Mouse (Mus musculus) thymus, postnatal 36 days (tissue): Measurements from ENCODE around the gene Tppp.
"Not testable (repeated sequence)": the region's sequence is repeated elsewhere in the genome, so short reads cannot be mapped to it uniquely, and the experiment has no call there.

ENCODE experiments used
- DNase-seq, 2 experiments: peaks; one replicate each; pipeline ENCODE4 v3.0.0; 2022; ENCODE audit warnings: mixed read lengths in 2 of 2

Tppp gene

DNA sequence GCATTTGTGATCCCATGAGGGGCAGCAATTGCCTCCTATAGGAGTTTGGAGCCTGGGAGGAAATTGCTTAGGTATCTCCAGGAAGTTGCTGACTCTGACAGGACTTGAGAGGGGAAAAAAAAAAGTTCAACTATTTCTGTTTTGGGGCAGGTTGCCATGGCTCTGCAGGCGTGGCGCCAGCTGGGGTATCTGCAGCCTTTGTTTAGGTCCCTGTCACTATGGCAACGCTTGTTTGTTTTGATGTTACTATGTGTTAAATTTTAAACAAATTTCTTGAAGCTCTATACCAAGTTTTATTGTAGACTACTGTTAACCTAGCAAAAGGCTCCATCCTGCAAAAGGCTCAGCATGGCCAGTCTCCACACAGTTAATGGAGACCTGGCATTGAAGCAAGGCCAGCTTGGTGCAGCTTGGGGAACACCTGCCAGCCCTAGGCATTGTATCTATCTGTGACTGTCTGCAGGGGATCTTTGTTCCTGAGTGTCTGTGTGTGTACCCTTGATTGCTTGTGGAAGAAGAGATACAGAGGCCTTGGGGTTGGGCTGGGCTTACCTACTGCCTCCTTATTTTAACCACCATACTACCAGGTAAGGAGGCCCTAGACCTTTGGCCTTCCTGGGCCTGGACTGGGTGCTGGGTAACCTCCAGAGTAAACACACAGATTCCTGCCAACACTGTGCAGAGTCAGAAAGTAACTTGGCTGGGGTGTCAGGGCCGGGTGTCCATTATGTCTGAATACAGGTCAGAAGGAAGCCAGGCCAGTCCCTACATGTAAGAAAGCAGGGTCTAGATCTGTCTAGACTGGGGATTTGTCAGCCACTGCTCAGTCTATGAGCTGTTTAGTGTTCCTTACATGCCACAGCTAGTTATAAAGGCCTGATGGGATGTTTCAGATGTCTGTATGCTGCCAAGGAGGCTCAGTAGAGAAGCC is 16.2 kb downstream of the Tppp start:
- peak in 1 of 2 experiments; percentile 9 for DNase-seq

GRCm38 (mm10) chr13:74026215-74026614 is 17.0 kb downstream of the Tppp start:
- no peak for DNase-seq

DNA sequence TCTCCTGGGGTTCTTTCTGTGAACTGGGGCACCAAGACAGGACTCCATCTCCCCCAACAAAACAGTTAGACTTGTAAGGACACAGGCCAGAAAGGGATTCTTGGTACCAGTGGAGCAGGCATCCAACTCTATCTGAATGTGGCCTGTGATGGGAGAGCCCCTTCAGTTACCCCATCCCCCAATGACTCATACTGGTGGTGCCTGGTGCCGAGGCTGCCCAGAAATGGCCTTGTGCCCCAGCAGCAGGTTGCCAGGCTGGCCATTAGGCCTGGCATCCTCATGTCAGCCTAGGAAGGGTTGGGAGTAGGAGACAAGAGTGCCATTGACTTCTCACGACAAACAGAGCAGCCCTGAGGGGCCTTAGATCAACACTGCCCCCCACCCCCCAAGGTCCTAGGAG is 18.9 kb downstream of the Tppp start:
- no peak for DNase-seq

DNA sequence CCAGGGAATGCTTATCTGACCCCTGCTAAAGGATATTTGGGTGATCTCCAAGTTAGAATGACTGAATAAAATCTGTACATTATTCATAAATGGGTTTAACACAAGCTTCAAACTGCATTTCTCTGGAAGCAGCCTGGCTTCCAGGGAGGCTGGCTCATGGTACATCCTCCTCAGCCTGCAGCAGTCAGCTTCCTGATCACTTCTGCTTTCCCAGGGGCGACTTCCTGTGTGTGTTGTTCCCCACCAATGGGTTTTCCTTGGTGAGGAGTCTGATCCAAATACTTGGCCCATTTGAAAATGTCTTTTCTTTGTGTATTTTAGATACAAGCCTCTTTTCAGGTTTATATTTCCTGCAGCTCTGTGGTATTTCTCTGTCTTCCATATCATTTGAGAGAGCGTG is 19.8 kb downstream of the Tppp start:
- no peak for DNase-seq

- DNase-seq: no peak
These were observed 21.5 kb downstream of the Tppp start for GRCm38 (mm10) chr13:74030691-74031090.

GRCm38 (mm10) chr13:74031133-74031532 is 21.9 kb downstream of the Tppp start:
- no peak for DNase-seq

- DNase-seq: no peak
These were observed 25.5 kb downstream of the Tppp start for GRCm38 (mm10) chr13:74034756-74035155.

DNA sequence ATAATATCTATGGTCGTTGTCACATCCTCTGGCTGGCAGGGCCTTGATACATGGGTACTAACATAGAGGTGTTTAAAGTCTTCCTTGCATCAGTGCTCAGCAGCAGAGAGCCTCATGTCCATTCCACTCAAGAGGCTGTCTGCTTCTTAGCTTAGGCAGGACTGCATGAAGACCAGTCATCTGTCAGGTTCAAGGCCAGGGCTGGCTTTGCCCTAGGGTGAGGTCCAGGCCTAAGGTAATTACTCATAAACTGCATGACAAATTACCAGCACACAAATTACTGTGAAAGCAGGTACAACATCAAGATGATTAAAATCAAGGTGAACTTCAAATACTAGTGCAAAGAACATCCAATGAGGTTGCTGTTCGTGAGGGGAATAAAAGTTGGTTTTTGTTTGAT is 26.6 kb downstream of the Tppp start:
- no peak for DNase-seq

DNA sequence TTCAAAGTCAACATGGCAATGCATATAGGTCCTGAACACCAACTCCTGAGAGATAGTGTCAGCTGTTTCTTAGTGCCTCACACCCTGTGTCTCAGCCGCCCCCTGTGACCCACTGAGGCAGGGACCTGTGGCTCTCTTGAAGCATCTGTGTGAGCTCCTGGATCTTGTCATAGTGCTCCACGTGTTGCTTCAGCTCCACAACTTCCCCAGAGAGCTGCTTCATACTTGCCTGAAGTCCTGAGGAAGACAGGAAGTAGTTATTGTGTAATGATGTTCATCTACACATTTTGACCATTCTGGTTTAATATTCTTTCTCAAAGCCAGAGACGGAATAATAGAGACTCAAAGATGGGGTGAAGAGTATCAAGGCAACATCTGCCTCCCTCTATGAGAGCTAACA is 30.7 kb downstream of the Tppp start:
- DNase-seq: no peak

DNA sequence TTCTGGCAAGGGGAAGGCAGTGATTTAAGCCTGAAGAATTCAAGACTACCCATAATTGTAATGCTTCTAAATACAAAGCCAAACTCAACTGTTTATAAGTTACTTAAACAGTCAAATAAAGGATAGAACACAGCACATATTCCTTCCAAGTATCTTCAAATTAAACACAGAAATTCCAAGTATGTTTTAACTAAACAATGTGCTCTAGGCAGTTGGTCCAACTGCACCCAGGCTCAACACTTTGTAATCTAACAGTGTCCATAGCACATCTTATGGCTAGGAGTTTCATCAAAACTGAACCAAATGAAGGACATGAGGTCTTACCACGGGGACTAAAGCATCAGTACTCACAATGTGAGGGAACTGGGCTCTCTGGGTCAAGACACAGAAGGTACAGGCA is 47.0 kb downstream of the Tppp start:
- no peak for DNase-seq

GRCm38 (mm10) chr13:74058081-74058480 is 48.9 kb downstream of the Tppp start:
- no peak for DNase-seq

DNA sequence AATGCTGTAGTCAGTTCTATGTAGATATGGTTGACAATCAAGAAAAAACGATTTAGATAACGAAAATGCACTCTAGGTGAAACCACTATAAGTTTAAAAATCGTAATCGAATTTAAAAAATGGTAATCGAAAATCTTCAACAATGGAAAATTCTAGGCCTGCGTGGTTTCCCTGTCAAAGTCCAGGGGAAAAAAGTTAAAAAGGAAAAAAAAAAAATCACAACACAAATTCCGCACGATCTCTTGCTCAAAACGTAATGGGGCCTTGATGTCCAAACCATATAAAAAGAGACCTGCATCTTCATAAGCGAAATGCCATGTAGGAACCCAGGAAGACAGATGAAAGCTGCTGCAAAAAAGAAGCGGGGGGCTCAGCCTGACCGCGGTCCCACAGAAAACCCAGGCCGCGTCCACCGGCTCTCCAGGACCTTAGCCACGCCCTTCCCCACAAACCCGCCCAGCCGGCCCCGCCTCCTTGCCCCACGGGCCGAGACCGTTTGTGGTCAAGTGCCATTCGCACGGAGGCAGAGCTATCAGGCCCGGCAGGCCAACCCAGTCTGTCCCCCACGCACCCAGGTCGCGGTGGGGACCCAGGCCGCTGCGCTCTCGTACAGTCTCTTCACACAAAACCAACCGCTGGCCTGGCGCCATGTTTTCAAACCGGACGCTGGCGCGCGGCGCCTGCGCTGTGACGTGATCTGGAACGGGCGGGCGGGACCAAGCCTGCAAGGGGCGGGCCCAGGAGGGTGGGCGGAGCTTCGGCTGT is 52.6 kb downstream of the Tppp start, which contains the start of gene Cep72:
Gene Cep72, minus strand, starts transcription at position 687 of the 765 bp plus-strand sequence.
- peak; percentile 89 to 92 for DNase-seq

GRCm38 (mm10) chr13:74062378-74063128 is 53.3 kb downstream of the Tppp start:
- no peak for DNase-seq

DNA sequence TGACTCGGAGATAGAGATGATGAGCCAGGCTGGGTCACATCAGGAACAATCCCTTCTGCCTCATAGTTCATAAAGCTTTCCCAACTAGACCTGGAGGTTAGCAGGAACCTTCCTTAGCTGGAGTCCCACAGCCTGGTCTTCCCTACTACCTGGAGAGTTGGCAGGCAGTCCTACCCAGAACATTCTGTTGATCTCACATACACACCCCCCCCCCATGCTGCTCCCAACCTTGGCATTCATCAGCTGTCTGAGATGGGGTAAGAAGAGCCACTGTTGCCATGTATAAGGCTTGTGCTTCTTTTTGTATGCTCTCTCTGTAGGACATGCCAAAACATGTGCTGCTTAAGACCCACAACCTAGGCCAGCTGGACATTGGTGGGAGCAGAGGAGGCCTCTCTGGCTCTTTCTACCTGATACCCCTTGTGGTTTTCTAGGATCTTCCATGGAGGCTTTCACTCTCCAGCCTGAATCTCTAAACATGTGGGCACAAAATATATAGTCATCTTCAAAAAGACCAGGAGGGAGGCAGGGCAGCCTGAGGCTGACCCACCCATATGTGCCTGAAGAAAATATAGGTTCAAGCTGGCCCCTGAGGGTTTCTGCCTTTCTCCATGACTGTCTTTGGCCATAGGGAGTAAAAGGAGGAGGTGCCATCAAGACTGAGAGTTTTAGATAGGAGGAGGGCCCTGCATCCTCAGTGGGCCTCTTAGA is 54.3 kb downstream of the Tppp start:
- DNase-seq: no peak

DNA sequence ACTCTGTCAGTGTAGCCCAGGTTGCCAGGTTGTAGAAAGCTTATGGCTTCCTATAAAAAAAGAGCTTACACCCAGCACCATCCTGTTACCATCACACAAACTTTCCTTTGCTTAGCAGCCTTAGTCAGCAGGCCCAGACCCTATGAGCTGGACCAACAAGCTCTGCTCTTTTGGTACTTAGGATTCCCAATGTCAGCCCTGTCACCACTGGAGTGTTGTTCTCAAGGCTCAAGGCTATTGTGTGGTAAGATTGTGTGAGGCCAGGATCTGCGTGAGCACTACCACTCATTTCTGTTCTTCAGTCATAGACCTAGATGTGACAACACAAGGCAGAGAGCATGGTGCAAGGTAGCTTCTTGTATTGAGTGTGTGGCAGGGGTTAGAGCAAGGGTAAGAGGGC is 57.4 kb downstream of the Tppp start:
- no peak for DNase-seq

DNA sequence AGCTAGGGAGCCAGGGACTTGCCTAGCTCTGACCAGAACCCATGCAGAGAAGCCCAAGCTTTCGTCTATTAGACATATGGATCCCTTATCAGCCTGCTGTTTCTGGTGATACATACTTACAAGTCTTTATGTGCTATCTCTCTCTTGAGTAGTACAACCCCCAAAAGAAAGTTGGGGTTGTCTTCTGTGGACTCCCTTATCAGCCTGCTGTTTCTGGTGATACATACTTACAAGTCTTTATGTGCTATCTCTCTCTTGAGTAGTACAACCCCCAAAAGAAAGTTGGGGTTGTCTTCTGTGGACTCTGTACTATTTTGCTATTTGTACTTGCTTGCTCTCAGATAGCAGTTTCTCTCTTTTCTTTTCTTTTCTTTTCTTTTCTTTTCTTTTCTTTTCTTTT is 62.0 kb downstream of the Tppp start:
- not testable (repeated sequence) for DNase-seq

DNA sequence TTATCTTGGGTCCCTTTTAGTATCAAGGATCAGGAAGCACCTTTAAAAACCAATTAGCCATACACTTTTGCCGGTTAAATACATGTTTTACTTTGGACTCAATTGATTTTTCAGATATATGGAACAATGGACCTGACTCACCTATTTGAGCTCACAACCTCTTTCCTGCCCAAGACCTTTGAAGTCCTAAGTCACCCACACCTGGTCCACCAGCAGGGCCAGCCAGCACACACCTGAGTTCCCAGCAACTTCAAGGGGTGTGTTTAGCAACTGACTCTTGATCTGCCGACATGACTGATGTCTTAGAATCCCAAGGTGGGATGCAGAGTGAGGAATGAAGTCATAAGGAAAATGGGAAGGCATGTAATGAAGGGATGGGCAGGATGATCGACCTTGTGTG is 62.5 kb downstream of the Tppp start:
- DNase-seq: no peak

- no peak for DNase-seq
These were observed 64.2 kb downstream of the Tppp start for GRCm38 (mm10) chr13:74073369-74073768.
